Mouse (Mus musculus) cerebellum, adult 18-20 months (tissue): ENCODE data around the gene Gapdh.

ENCODE experiments used
- DNase-seq, 2 experiments: peaks; one replicate each; pipeline ENCODE4 v3.0.0; 2021

Gene Gapdh

DNA sequence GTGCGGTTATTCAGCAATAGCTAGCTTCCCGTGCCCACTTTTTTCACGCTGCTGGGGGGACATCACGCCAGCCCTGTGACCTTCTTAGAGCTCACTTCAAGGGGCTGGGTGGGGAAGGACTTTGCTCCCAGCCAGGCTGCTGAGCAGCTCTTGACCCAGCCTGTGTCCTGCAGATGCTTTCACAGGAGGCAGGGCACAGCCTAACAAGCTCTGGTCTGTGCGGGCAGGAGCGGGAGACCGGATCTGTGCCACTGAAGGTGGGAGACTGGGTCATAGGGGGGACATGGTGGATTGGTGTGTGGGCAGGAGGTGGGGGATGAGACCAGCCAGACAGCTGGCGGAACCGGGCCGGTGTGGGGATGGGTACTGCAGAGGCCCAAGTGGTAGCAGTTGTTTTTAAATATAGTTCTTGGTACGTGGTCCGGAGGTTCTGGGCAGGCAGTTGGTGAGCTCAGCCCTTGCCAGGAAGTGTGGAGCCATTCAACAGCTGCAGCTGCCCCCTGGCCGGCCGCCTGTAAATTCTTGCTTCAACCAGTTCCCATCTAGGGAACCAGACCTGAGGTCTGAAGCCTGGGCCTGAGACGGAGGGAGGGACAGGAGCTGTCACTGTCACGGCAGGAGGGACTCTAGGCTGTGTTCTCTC, 17.2 kb downstream of the Gapdh start:
- DNase-seq: peak; percentile 41 to 51

DNA sequence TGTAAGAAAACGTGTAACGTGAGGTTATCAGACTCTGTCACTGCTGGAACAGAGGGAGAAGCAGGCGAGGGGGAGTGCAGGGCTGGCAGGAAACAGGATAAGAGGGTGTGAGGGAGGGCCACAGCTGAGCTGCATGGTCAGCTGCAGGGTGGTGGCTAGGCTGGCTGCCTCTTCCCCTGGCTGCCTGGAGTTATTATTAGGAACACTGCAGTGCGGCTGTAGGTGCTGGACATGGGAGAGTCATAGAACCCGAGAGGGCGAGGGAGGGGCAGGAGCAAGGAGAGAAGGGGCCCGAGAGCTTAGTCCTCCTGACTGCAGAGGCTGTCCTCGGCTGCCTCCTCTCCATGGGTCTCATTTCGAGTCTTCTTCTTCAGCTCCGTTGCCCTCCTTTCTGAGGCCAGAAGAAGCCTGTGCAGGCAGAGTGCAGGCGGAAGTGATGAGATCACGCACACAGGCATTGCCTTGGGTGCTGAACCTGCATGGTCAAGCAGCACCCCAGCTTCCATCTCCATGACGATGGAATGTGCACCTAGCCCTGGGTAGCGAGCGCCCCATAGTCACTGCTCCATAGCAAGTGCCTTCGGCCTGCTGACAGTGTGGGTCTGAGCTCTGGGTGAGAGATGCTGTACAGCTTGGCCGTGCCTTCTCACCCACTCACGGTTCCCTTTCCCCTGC, 17.9 kb downstream of the Gapdh start:
- peak; percentile 63 to 64 for DNase-seq

DNA sequence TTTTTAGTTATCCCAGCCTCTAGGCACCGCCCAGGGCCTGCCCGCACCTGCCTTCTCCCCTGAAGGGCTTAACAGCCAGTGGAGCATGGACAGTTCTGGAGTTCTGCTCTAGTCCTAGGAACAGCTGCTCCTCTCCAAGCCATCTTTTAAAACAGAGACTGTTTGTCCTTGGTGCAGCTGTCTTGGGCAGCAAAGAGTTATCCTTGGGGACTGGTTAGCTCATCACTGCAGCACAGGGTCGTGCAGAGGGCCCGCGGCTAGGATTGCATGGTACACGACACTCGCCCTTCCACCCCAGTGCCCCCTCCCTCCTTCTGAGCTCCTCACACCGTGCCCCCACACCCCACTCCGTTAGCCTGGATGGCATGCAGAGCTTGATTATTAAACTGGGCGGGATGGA, 18.9 kb downstream of the Gapdh start:
- DNase-seq: no peak

DNA sequence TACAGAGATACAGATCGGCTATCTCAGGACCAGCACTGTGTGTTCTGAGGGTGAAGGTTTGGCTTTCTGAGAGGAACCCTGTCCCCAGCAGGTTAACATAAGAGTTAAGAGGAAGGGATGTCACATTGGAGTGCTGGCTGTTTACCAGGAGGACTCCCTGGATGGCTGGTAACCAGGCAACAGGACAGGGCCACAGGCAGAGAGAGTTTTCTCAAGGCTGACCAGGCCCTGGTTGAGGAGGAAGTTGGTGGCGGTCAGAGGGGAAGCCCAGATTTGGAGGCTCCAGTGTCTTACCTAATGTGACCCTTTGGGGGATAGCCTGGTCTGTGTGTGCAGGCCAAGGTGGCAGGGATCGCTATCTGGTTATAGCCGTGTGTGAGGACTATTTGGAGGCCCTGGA, 19.5 kb downstream of the Gapdh start:
- peak in 1 of 2 experiments; percentile 61 for DNase-seq

DNA sequence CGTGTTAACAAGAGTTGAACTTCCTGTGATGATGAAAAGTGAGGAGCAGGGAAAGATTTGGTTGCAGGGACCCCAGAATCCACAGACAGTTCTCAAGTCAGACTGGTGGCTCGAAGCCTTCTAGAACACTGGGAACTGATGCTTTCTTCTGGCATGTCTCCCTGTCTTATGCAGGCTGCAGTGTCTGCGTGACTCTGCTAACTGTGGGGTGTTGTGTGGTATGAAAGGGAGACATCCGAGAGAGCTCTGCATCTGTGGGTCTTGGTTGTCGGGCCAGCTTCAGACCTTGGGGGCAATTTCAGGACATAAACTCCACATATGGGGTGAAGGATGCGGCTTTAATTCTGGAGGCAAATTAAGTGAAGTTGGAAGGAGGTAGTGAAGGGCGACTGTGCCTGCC, 20.1 kb downstream of the Gapdh start:
- DNase-seq: no peak

GRCm38 (mm10) chr6:125145479-125145951, 20.8 kb downstream of the Gapdh start:
- peak; percentile 55 to 60 for DNase-seq

GRCm38 (mm10) chr6:125145001-125145400, 21.3 kb downstream of the Gapdh start, which contains the start of gene Iffo1:
Gene Iffo1 (plus strand): TSS chr6:125145241.
- DNase-seq: peak; percentile 91 to 98

DNA sequence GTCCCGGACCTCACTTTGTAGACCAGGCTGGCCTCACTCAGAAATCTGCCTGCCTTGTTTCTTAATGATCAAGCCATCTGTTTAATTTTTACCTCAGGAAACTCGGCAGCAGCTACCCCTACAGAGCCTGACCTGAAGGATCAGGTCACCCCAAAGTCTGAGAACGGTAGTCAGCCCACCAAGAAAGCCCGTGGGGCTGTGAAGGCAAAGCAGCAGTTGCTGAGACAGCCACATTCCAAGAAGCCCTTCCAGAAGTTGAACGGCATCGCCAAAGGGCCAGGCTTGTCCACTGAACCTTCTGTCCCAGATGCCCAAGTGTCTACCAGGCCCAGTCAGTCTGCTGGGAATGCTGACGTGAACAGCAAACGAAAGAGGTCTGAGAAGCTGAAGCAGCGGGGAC, 22.4 kb downstream of the Gapdh start:
- DNase-seq: no peak

DNA sequence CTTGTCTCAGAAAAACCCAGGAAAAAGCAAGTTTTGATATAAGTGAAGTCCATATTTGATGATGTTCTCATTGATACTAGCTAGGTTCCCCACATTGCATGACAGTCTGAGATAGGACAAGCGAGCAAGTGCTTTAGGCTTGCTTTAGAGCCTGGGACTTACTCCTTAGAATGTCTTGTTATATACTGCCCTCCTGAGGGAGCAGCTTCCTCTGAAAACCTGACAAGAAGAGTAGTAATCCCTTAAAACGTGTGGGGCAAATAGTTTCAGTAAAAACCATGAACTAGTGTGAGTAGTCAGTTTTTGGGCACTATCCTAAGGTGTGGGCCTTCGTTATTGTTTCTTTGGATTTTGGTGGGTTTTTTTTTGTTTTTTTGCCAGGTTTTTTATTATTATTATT, 23.1 kb downstream of the Gapdh start:
- no peak for DNase-seq

DNA sequence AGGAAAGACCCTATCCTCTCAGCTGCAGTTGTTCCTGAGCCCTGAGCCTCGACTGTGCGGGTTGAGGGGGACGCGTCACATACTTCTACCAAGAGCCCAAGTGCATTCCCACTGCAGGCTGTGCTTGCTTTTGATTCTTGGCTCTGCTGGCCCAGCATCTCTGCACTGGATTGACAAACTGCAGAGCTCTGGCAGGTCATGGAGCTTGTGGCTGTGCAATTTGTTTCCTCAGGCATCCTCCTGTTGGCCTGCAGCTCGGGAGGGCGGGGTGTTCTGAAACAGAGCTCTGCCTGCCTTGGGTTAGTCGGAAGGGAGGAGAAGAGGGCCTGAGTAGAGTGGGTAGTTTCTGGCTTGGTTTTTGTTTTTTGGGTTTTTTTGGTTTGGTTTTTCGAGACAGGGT, 23.8 kb downstream of the Gapdh start:
- DNase-seq: no peak

- no peak for DNase-seq
Observed at GRCm38 (mm10) chr6:125139747-125140146, 26.5 kb downstream of the Gapdh start.

GRCm38 (mm10) chr6:125137002-125137671, 29.1 kb downstream of the Gapdh start:
- DNase-seq: peak in 1 of 2 experiments; percentile 35

DNA sequence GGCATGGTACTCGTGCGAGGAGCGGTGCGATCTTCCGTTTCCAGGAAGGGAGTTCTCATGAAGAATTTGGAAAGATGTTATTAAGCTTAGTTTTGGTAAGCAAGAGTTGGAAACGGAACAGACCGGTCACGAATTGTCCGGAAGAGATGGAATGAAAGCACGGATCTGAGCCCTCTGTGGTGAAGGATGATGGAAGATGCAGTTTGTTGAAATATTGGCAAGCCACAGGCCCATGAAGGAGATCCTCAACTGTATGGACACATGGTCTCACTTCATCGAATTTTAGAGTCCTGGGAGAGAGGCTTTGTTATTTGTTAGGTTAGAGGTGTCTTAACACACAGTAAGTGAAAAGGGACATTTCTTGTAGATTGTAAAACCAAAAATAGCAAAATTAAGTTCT, 33.8 kb downstream of the Gapdh start:
- DNase-seq: no peak

- DNase-seq: peak; percentile 83 to 87
Observed at GRCm38 (mm10) chr6:125131302-125132156, 34.7 kb downstream of the Gapdh start, which contains the start of gene Nop2. Gene Nop2 (plus strand): TSS chr6:125131909.

DNA sequence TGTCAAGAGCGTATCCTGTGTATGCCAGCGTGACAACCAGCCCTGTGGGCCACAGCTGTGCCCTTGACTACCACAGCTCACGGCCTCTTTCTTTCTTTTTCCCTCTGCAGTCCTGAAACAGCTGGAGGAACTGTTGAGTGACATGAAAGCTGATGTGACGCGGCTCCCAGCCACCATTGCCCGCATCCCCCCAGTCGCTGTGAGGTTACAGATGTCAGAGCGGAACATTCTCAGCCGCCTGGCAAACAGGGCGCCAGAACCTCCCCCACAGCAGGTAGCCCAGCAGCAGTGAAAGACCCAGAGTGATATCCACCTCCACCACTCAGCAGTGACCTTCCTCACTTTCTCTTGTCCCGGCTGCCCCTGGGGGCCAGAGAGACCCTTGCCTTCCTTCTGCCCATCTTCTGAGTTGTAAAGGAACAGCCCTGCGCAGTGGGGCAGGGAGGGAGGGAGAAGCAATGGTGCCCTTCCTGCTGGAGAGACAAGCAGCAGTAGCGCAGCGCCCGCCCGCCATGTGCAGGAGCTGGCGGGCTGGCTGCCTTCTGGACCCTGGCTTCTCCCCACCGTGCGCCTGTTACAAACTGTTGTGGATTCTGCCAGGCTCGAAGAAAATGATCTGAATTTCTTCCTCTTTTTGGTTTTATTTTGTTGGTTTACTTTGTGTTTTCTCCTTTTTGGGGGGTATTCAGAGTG, 36.4 kb downstream of the Gapdh start:
- DNase-seq: no peak

DNA sequence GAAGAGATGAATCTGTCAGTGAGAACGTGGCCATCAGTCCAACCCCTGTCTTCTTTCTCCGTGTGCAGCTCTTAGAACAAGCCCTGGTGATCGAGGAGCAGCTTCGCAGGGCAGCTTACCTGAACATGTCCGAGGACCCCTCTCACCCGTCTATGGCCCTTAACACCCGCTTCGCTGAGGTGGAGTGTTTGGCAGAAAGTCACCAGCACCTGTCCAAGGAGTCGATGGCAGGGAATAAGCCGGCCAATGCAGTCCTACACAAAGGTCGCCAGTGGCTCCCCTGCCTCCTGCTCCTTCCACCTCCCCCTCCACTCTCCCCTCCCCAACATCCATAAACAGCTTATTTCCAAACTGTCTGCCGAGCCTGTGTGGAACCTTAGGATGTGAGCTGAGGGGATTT, 37.5 kb downstream of the Gapdh start:
- no peak for DNase-seq

GRCm38 (mm10) chr6:125119387-125119786, 46.9 kb downstream of the Gapdh start:
- DNase-seq: no peak

- no peak for DNase-seq
Observed at GRCm38 (mm10) chr6:125112553-125112952, 53.7 kb downstream of the Gapdh start.
